9 mouse cellular contexts compared by ENCODE assay signal in genomic region chr16:38304460-38305194, GRCm38 (mm10). TPM values are rescaled to one million over a fixed set of nuclear protein-coding genes. Genes with fewer than 3 reads are reported as not detected.
DNase-seq lines count a peak whose midpoint lies in the region; ATAC-seq and TF ChIP-seq lines count a peak whose summit lies in the region.
"Had no signal": no experiment of that assay in that cellular context is flagged by ENCODE, and none has a peak within 500 bp of the region (broad histone marks: within the 10 kb centered on the region; RNA-seq: fewer than 3 reads in every experiment).

No protein-coding gene starts in this region.

- DNase-seq in heart, postnatal 25 days (ENCODE audit: low spot score), result no peak
- DNase-seq in adrenal gland, postnatal 14 days, result peak; percentile 76
- DNase-seq in kidney, adult 11 months, result peak; percentile 72
- DNase-seq in lung, postnatal 36 days, result peak; percentile 81
- no peak for DNase-seq in layer of hippocampus, adult 2 months (ENCODE audit: low spot score in 2 of 2)
- DNase-seq in layer of hippocampus, adult 18-20 months (ENCODE audit: low spot score in 2 of 2), result no peak
- no peak for DNase-seq in forebrain, embryonic 10.5 days (ENCODE audit: extremely low spot score, low spot score)

- no peaks in the 10 kb centered on the region for H3K4me1 ChIP-seq in heart, embryonic 13.5 days
- peaks cover 22% of the 10 kb centered on the region for H3K4me1 ChIP-seq in forebrain, embryonic 10.5 days

- no peak overlapping the region for H3K4me3 ChIP-seq in heart, embryonic 13.5 days
- no peak overlapping the region for H3K4me3 ChIP-seq in layer of hippocampus, adult 2 months
- no peak overlapping the region for H3K4me3 ChIP-seq in forebrain, embryonic 10.5 days

- no peak overlapping the region for H3K27ac ChIP-seq in heart, embryonic 13.5 days (replicated peaks)
- H3K27ac ChIP-seq in layer of hippocampus, adult 2 months, result no peak overlapping the region
- no peak overlapping the region for H3K27ac ChIP-seq in forebrain, embryonic 10.5 days

- 0 out of 2 replicates have a peak, but pooled peaks cover 5% of the 10 kb centered on the region for H3K9me3 ChIP-seq in heart, embryonic 13.5 days
- H3K9me3 ChIP-seq in forebrain, embryonic 10.5 days, result no peaks in the 10 kb centered on the region

- no peak for ATAC-seq in heart, embryonic 13.5 days (ENCODE audit: extremely low read depth, insufficient number of reproducible peaks, low FRiP score, low TSS enrichment)

- no peaks in the 10 kb centered on the region for H3K36me3 ChIP-seq in heart, embryonic 13.5 days
- H3K36me3 ChIP-seq in forebrain, embryonic 10.5 days (replicated peaks), result no peaks in the 10 kb centered on the region

- intact Hi-C loops in heart, postnatal 25 days (cut with DNase I), result no loop called here

- peak overlapping the region; percentile 36 for H3K4me2 ChIP-seq in heart, embryonic 13.5 days

- no peaks in the 10 kb centered on the region for H3K27me3 ChIP-seq in heart, embryonic 13.5 days (replicated peaks)
- peaks cover 5% of the 10 kb centered on the region; the same call in 1 of the 2 replicates for H3K27me3 ChIP-seq in forebrain, embryonic 10.5 days (ENCODE audit: poor library complexity, severe bottlenecking)

- no peak overlapping the region for H3K9ac ChIP-seq in heart, embryonic 13.5 days

- 54% methylated on average over 17 of the region's 17 CpGs for WGBS in heart, embryonic 13.5 days
- WGBS in forebrain, embryonic 10.5 days, result 81% methylated on average over 17 of the region's 17 CpGs

- no peak for TF ChIP-seq CTCF in layer of hippocampus, adult 2 months (conservative IDR thresholded peaks at IDR 0.05)

RNA-seq across cellular contexts. Expression of gene Nr1i2, which starts 10.0 kb away (rescaled TPM):
- polyA plus RNA-seq in heart, embryonic 13.5 days (2015; fragmentation: Nextera tagmentation; extraction: Ambion mirVana), result 0.13 TPM in 1 of 2 replicates, not detected in the other
- not detected for total RNA-seq in heart, postnatal 25 days (2021)
- 0.79 and 5.3 TPM in 2 replicates for total RNA-seq in adrenal gland, postnatal 14 days (2021)
- not detected for total RNA-seq in layer of hippocampus, adult 2 months (2021)
- total RNA-seq in layer of hippocampus, adult 18-20 months (2021), result not detected
- not detected in 2 replicates for polyA plus RNA-seq in forebrain, embryonic 10.5 days (2016; fragmentation: Nextera tagmentation; extraction: Ambion mirVana)

RNA-seq across cellular contexts. Expression of gene Maats1, which starts 37.3 kb away (rescaled TPM):
- 0.16 TPM in 1 of 2 replicates, not detected in the other for polyA plus RNA-seq in heart, embryonic 13.5 days (2015; fragmentation: Nextera tagmentation; extraction: Ambion mirVana)
- not detected for total RNA-seq in heart, postnatal 25 days (2021)
- 0.48 and 0.53 TPM in 2 replicates for total RNA-seq in adrenal gland, postnatal 14 days (2021)
- 1 to 10 TPM; 1.1 to 1.3 TPM for total RNA-seq in layer of hippocampus, adult 2 months (2021)
- 1 to 10 TPM; 1.1 to 1.5 TPM for total RNA-seq in layer of hippocampus, adult 18-20 months (2021)
- 0.31 and 0.36 TPM in 2 replicates for polyA plus RNA-seq in forebrain, embryonic 10.5 days (2016; fragmentation: Nextera tagmentation; extraction: Ambion mirVana)
- total RNA-seq: liver, adult 2 months had no signal
- polyA plus RNA-seq: liver, adult 2 months had no signal

RNA-seq across cellular contexts. Expression of gene Cox17, which starts 42.2 kb away (rescaled TPM):
- polyA plus RNA-seq in heart, embryonic 13.5 days (2015; fragmentation: Nextera tagmentation; extraction: Ambion mirVana), result 237 and 277 TPM in 2 replicates
- total RNA-seq in heart, postnatal 25 days (2021), result 100 to 1,000 TPM; 261 to 277 TPM
- 474 and 521 TPM in 2 replicates for total RNA-seq in adrenal gland, postnatal 14 days (2021)
- 100 to 1,000 TPM; 123 to 126 TPM for total RNA-seq in layer of hippocampus, adult 2 months (2021)
- 100 to 1,000 TPM; 136 to 147 TPM for total RNA-seq in layer of hippocampus, adult 18-20 months (2021)
- polyA plus RNA-seq in forebrain, embryonic 10.5 days (2016; fragmentation: Nextera tagmentation; extraction: Ambion mirVana), result 134 TPM in 2 replicates

RNA-seq across cellular contexts. Expression of gene Gm21987, which starts 42.2 kb away (rescaled TPM):
- polyA plus RNA-seq in heart, embryonic 13.5 days (2015; fragmentation: Nextera tagmentation; extraction: Ambion mirVana), result 5.1 and 5.7 TPM in 2 replicates
- not detected for total RNA-seq in heart, postnatal 25 days (2021)
- total RNA-seq in adrenal gland, postnatal 14 days (2021), result not detected in 2 replicates
- total RNA-seq in layer of hippocampus, adult 2 months (2021), result not detected
- not detected for total RNA-seq in layer of hippocampus, adult 18-20 months (2021)
- not detected in 2 replicates for polyA plus RNA-seq in forebrain, embryonic 10.5 days (2016; fragmentation: Nextera tagmentation; extraction: Ambion mirVana)
- total RNA-seq: liver, adult 2 months had no signal
- polyA plus RNA-seq: liver, adult 2 months had no signal

RNA-seq across cellular contexts. Expression of gene Popdc2, which starts 57.4 kb away (rescaled TPM):
- 298 and 317 TPM in 2 replicates for polyA plus RNA-seq in heart, embryonic 13.5 days (2015; fragmentation: Nextera tagmentation; extraction: Ambion mirVana)
- 100 to 1,000 TPM; 481 to 520 TPM for total RNA-seq in heart, postnatal 25 days (2021)
- 4.7 and 4.9 TPM in 2 replicates for total RNA-seq in adrenal gland, postnatal 14 days (2021)
- total RNA-seq in layer of hippocampus, adult 2 months (2021), result under 1 TPM; 0.44 to 0.49 TPM
- under 1 TPM; 0.20 to 0.66 TPM for total RNA-seq in layer of hippocampus, adult 18-20 months (2021)
- polyA plus RNA-seq in forebrain, embryonic 10.5 days (2016; fragmentation: Nextera tagmentation; extraction: Ambion mirVana), result 0.63 and 0.73 TPM in 2 replicates

Comparison
In these comparisons a context has a peak if more than half of its experiments do, and no peak if none do; other contexts are left out.
1. DNase-seq: peak in adrenal gland, postnatal 14 days (single experiment), kidney, adult 11 months (single experiment) and lung, postnatal 36 days (single experiment); none in heart, postnatal 25 days (single experiment), layer of hippocampus, adult 2 months (0 of 2), layer of hippocampus, adult 18-20 months (0 of 2) and forebrain, embryonic 10.5 days (single experiment).